Mouse (Mus musculus) neutrophil, adult 65 days (primary cell): ENCODE data around the gene Olfr1152. TPM values are rescaled to one million over a fixed set of nuclear protein-coding genes. Genes with fewer than 3 reads are reported as not detected.

ENCODE experiments used
- total RNA-seq: library from RNA; stranded (reverse); gene quantifications from 2 replicates; pipeline ENCODE4 v1.2.4, GENCODE M21; 2023

Olfr1152 gene
- not detected in 2 replicates for total RNA-seq

GRCm38 (mm10) chr2:87866192-87866591 is at the start of gene Olfr1152:
Gene Olfr1152, plus strand, starts transcription at chr2:87866492.

GRCm38 (mm10) chr2:87830233-87830632 is 36.1 kb upstream of the Olfr1152 start, which contains the start of gene Olfr1148:
Gene Olfr1148, plus strand, starts transcription at chr2:87830533.

GRCm38 (mm10) chr2:87843693-87844092 is 22.6 kb upstream of the Olfr1152 start, which contains the start of gene Olfr1150-ps1:
Gene Olfr1150-ps1, plus strand, starts transcription at chr2:87843993.

DNA sequence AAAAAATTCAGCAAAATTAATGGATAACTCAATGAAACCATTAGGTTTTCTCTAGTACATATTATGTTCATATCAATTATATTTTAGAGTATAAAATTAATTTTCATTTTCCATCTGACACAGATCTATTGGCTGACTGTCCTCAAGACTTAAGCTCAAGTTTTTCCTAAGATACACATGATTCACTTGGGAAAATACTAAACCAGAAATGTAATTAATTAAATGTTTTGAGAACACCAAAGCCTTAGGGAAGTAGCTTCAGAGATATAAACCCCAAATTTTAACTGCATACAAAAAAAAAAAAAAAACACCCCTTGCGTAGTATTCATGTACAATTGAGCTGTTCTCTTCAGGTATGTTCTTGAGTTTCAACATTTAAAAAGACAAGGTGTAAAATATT is 10.7 kb upstream of the Olfr1152 start, which contains the start of gene Olfr1151:
Olfr1151 (plus strand) TSS at position 301 of the 400 bp plus-strand sequence.

GRCm38 (mm10) chr2:87894662-87895061 is 28.4 kb downstream of the Olfr1152 start, which contains the start of gene Olfr1153:
Gene Olfr1153, plus strand, starts transcription at chr2:87894962.

GRCm38 (mm10) chr2:87905066-87905465 is 38.8 kb downstream of the Olfr1152 start, which contains the start of gene Olfr1154:
Gene Olfr1154, minus strand, starts transcription at chr2:87905166.

Other genes starting within 250 kb of the Olfr1152 start
- not detected in 2 replicates for gene Olfr1131, start 239.4 kb upstream of the Olfr1152 start, total RNA-seq
- gene Olfr1132, start 229.0 kb upstream of the Olfr1152 start, total RNA-seq = not detected in 2 replicates
- gene Olfr1133, start 219.1 kb upstream of the Olfr1152 start, total RNA-seq = not detected in 2 replicates
- gene Olfr1134, start 208.0 kb upstream of the Olfr1152 start, total RNA-seq = not detected in 2 replicates
- gene Olfr1135, start 192.8 kb upstream of the Olfr1152 start, total RNA-seq = not detected in 2 replicates
- not detected in 2 replicates for gene Olfr1136, start 172.5 kb upstream of the Olfr1152 start, total RNA-seq
- not detected in 2 replicates for gene Olfr1137, start 153.3 kb upstream of the Olfr1152 start, total RNA-seq
- not detected in 2 replicates for gene Olfr1138, start 126.5 kb upstream of the Olfr1152 start, total RNA-seq
- gene Olfr1140, start 122.7 kb upstream of the Olfr1152 start, total RNA-seq = not detected in 2 replicates
- gene Olfr1141, start 112.5 kb upstream of the Olfr1152 start, total RNA-seq = not detected in 2 replicates
- not detected in 2 replicates for gene Olfr152, start 87.0 kb upstream of the Olfr1152 start, total RNA-seq
- not detected in 2 replicates for gene Olfr1143, start 65.9 kb upstream of the Olfr1152 start, total RNA-seq
- gene Olfr1145, start 56.7 kb upstream of the Olfr1152 start, total RNA-seq = not detected in 2 replicates
- not detected in 2 replicates for gene Olfr1148, start 36.0 kb upstream of the Olfr1152 start, total RNA-seq
- not detected in 2 replicates for gene Olfr1150-ps1, start 22.5 kb upstream of the Olfr1152 start, total RNA-seq
- not detected in 2 replicates for gene Olfr1151, start 10.6 kb upstream of the Olfr1152 start, total RNA-seq
- gene Olfr1153, start 28.5 kb downstream of the Olfr1152 start, total RNA-seq = not detected in 2 replicates
- gene Olfr1154, start 38.7 kb downstream of the Olfr1152 start, total RNA-seq = not detected in 2 replicates
- gene Olfr1155, start 78.6 kb downstream of the Olfr1152 start, total RNA-seq = not detected in 2 replicates
- not detected in 2 replicates for gene Olfr1156, start 86.6 kb downstream of the Olfr1152 start, total RNA-seq
- not detected in 2 replicates for gene Olfr1157, start 101.8 kb downstream of the Olfr1152 start, total RNA-seq
- not detected in 2 replicates for gene Olfr74, start 108.2 kb downstream of the Olfr1152 start, total RNA-seq
- not detected in 2 replicates for gene Olfr1158, start 123.6 kb downstream of the Olfr1152 start, total RNA-seq
- gene Olfr1160, start 141.8 kb downstream of the Olfr1152 start, total RNA-seq = not detected in 2 replicates
- not detected in 2 replicates for gene Olfr1161, start 156.3 kb downstream of the Olfr1152 start, total RNA-seq
- not detected in 2 replicates for gene Olfr73, start 171.2 kb downstream of the Olfr1152 start, total RNA-seq
- gene Olfr1162, start 184.6 kb downstream of the Olfr1152 start, total RNA-seq = not detected in 2 replicates
- not detected in 2 replicates for gene Olfr1163, start 205.3 kb downstream of the Olfr1152 start, total RNA-seq
- not detected in 2 replicates for gene Olfr1164, start 227.5 kb downstream of the Olfr1152 start, total RNA-seq